Mouse (Mus musculus) midbrain, embryonic 14.5 days (tissue): Measurements from ENCODE around the gene Fmod. TPM values are rescaled to one million over a fixed set of nuclear protein-coding genes. Genes with fewer than 3 reads are reported as not detected.

Source experiments
- ATAC-seq: fragments of 200-750 bp; cut with Nextera tagmentation; 2 replicates; pipeline ENCODE4 v1.8.0; 2017; ENCODE audit warnings: moderate number of reproducible peaks, moderate library complexity; ENCODE audit not compliant: low FRiP score, low TSS enrichment
- DNase-seq: peaks from one replicate; pipeline ENCODE4 v3.0.0-alpha.2; 2015
- H3K27ac ChIP-seq: fragments of 300-500 bp; sonication (generic); replicated peaks from 2 replicates; pipeline ENCODE4 v1.5.1; 2014; ENCODE audit warnings: mild to moderate bottlenecking, low read depth, low read length, moderate library complexity
- H3K27me3 ChIP-seq: fragments of 300-500 bp; sonication (generic); 2 replicates; pipeline ENCODE4 v1.6.1; 2014; ENCODE audit warnings: low read length, control low read depth, mixed read lengths; ENCODE audit not compliant: control insufficient read depth, insufficient read depth
- H3K36me3 ChIP-seq: fragments of 300-500 bp; sonication (generic); 2 replicates; pipeline ENCODE4 v1.6.1; 2014; ENCODE audit warnings: low read length, control low read depth; ENCODE audit not compliant: control insufficient read depth, insufficient read depth
- H3K4me1 ChIP-seq: fragments of 300-500 bp; sonication (generic); 2 replicates; pipeline ENCODE4 v1.6.1; 2014; ENCODE audit warnings: mild to moderate bottlenecking, antibody characterized with exemption, low read length, control low read depth; ENCODE audit not compliant: control insufficient read depth, insufficient read depth
- H3K4me2 ChIP-seq: fragments of 300-500 bp; sonication (generic); 2 replicates; pipeline ENCODE4 v1.6.1; 2014; ENCODE audit warnings: mild to moderate bottlenecking, low read length, moderate library complexity
- H3K4me3 ChIP-seq: fragments of 300-500 bp; sonication (generic); replicated peaks from 2 replicates; pipeline ENCODE4 v1.5.1; 2014; ENCODE audit warnings: low read depth, low read length
- H3K9ac ChIP-seq: fragments of 300-500 bp; sonication (generic); replicated peaks from 2 replicates; pipeline ENCODE4 v1.6.1; 2014; ENCODE audit warnings: mild to moderate bottlenecking, low read length, moderate library complexity
- H3K9me3 ChIP-seq: fragments of 300-500 bp; sonication (generic); 2 replicates; pipeline ENCODE4 v1.6.1; 2016; ENCODE audit warnings: low read length, control low read depth, mixed read lengths; ENCODE audit not compliant: control insufficient read depth
- WGBS: fragments of 180-500 bp; shearing (Covaris S2); extraction: QIAGEN DNeasy Blood & Tissue Kit; methylation state at CpG from one replicate; pipeline ENCODE4 v1.1.7; 2014; 5-methylcytosine and 5-hydroxymethylcytosine counted together
- polyA plus RNA-seq: library from polyadenylated mRNA; unstranded; fragments of >200 nt; fragmentation: Nextera tagmentation; extraction: Ambion mirVana; gene quantifications from 2 replicates; pipeline ENCODE4 v1.2.1, GENCODE M21; 2014

The Fmod gene
- polyA plus RNA-seq, 1 experiment from 2014 or later, result 6.4 TPM

GRCm38 (mm10) chr1:134047431-134047830, 10.4 kb downstream of the Fmod start:
- ATAC-seq (no peak), DNase-seq (no peak)
- H3K4me3 ChIP-seq, result no peak overlapping the region

GRCm38 (mm10) chr1:134048759-134049158, 11.7 kb downstream of the Fmod start:
- H3K9me3 ChIP-seq, result no peaks in the 10 kb centered on the region
- peak; percentile 46; the same call in 1 of the 2 replicates for ATAC-seq
- H3K4me3 ChIP-seq, result no peak overlapping the region
- 5% methylated on average over 5 of the region's 5 CpGs for WGBS
- DNase-seq, result peak; percentile 92
- H3K4me2 ChIP-seq, result no peak overlapping the region
- H3K36me3 ChIP-seq, result no peaks in the 10 kb centered on the region
- H3K4me1 ChIP-seq, result 0 out of 2 replicates have a peak, but pooled peaks cover 3% of the 10 kb centered on the region
- no peak overlapping the region for H3K9ac ChIP-seq
- no peaks in the 10 kb centered on the region for H3K27me3 ChIP-seq
- no peak overlapping the region for H3K27ac ChIP-seq

More at GRCm38 (mm10) chr1:134047431-134047830, 10.4 kb downstream of the Fmod start:
- no peak overlapping the region for H3K27ac ChIP-seq
- no peaks in the 10 kb centered on the region for H3K9me3 ChIP-seq
- no peaks in the 10 kb centered on the region for H3K36me3 ChIP-seq
- H3K4me2 ChIP-seq, result no peak overlapping the region
- H3K9ac ChIP-seq, result no peak overlapping the region
- 0 out of 2 replicates have a peak, but pooled peaks cover 7% of the 10 kb centered on the region for H3K4me1 ChIP-seq
- WGBS, result 84% methylated on average over 6 of the region's 6 CpGs
- no peaks in the 10 kb centered on the region for H3K27me3 ChIP-seq

GRCm38 (mm10) chr1:134049542-134049941, 12.5 kb downstream of the Fmod start:
- no peak overlapping the region for H3K4me2 ChIP-seq
- no peaks in the 10 kb centered on the region for H3K9me3 ChIP-seq
- no peaks in the 10 kb centered on the region for H3K27me3 ChIP-seq
- no peak overlapping the region for H3K27ac ChIP-seq
- no peak for DNase-seq
- 75% methylated on average over 6 of the region's 6 CpGs for WGBS
- no peak overlapping the region for H3K4me3 ChIP-seq
- no peaks in the 10 kb centered on the region for H3K36me3 ChIP-seq
- H3K4me1 ChIP-seq, result 0 out of 2 replicates have a peak, but pooled peaks cover 3% of the 10 kb centered on the region
- H3K9ac ChIP-seq, result no peak overlapping the region
- no peak for ATAC-seq

- no peaks in the 10 kb centered on the region for H3K27me3 ChIP-seq
- no peak overlapping the region for H3K4me2 ChIP-seq
- no peaks in the 10 kb centered on the region for H3K4me1 ChIP-seq
- H3K36me3 ChIP-seq, result no peaks in the 10 kb centered on the region
- ATAC-seq (no peak), DNase-seq (peak; percentile 89)
- H3K4me3 ChIP-seq, result no peak overlapping the region
- WGBS, result 8% methylated on average over 6 of the region's 6 CpGs
- no peaks in the 10 kb centered on the region for H3K9me3 ChIP-seq
- H3K27ac ChIP-seq, result no peak overlapping the region
- H3K9ac ChIP-seq, result no peak overlapping the region
Measured at GRCm38 (mm10) chr1:134053207-134053606, 16.2 kb downstream of the Fmod start.

DNA sequence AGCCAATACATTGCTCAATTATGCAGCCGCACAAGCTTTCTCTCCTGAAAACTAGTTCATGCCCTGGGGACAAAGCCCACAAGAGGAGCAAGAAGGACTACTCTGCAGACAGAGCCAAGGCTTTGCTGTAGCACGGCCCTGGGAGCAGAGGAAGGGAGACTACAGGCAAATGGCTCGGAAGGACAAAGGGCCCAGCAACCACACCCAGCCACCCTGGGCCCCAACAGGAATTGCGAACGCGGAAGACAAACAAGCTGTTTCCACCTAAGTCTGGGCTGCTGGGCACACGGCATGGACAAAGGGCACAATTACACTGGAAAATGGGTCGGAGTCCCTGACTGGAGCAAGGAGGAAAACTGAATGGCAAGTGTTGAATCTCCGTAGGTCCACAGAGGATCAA, 18.0 kb downstream of the Fmod start:
- ATAC-seq (no peak), DNase-seq (no peak)
- H3K27me3 ChIP-seq, result no peaks in the 10 kb centered on the region
- WGBS, result 82% methylated on average over 9 of the region's 9 CpGs
- no peaks in the 10 kb centered on the region for H3K36me3 ChIP-seq
- peaks cover 5% of the 10 kb centered on the region for H3K4me1 ChIP-seq
- no peak overlapping the region for H3K4me3 ChIP-seq
- no peak overlapping the region for H3K9ac ChIP-seq
- no peak overlapping the region for H3K27ac ChIP-seq
- H3K9me3 ChIP-seq, result no peaks in the 10 kb centered on the region
- H3K4me2 ChIP-seq, result no peak overlapping the region

DNA sequence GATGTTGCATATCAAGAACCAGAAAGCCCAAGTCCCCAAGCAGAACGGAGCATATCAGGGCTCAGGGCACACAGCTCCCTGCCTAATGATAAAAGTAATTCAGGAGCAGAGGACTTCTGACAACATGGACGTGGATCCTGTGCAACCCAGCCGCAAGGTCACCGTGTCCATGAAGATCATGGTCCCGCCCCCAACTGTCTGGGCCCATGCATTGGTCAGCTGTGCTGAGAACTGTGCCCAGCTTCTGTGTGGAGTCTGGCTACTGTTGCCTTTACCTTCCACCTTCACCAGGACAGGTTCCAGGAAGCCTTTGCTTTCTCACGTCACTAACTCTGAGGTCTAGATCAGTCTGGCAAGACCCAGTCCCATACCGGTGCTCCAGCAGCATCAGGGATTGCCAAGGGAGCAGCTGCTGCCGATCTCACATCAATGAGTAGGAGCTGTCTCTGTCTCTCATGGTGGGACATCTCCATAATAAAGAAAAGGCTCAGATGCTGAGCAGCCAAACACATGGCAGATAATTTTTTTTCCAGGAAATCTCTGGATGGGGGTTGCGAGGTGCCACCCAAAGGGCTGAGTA, 18.7 kb downstream of the Fmod start:
- 81% methylated on average over 9 of the region's 9 CpGs for WGBS
- no peak overlapping the region for H3K4me3 ChIP-seq
- no peaks in the 10 kb centered on the region for H3K27me3 ChIP-seq

DNA sequence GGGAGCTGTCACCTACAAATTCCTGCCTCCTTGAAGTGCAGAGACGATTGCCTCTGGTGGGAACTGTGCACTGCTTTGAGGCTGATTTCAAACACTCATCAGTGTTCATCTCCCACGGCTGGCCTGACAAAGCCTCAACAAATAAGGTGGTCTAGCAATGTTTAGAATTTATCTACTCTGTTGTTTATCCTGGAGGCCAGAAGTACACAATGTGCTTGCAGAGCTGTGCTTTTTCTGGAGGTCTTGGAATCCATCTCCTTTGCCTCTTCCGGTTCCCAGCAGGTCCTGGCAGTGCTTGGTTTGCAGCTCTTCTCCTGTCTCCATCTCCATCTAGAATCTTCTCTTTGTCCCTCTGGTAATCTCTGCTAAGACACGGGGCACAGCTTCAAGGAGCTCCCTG, 19.2 kb downstream of the Fmod start:
- ATAC-seq (no peak), DNase-seq (no peak)
- no peaks in the 10 kb centered on the region for H3K36me3 ChIP-seq
- no peak overlapping the region for H3K4me3 ChIP-seq
- H3K27ac ChIP-seq, result no peak overlapping the region
- no peak overlapping the region for H3K4me2 ChIP-seq
- peaks cover 14% of the 10 kb centered on the region for H3K4me1 ChIP-seq
- no peak overlapping the region for H3K9ac ChIP-seq
- H3K9me3 ChIP-seq, result no peaks in the 10 kb centered on the region
- 76% methylated on average over 4 of the region's 4 CpGs for WGBS
- no peaks in the 10 kb centered on the region for H3K27me3 ChIP-seq

More for the DNA sequence above, 18.7 kb downstream of the Fmod start:
- no peak overlapping the region for H3K27ac ChIP-seq
- no peak for DNase-seq
- no peak overlapping the region for H3K4me2 ChIP-seq
- no peaks in the 10 kb centered on the region for H3K36me3 ChIP-seq
- no peak for ATAC-seq
- H3K9ac ChIP-seq, result no peak overlapping the region
- H3K4me1 ChIP-seq, result peaks cover 11% of the 10 kb centered on the region
- no peaks in the 10 kb centered on the region for H3K9me3 ChIP-seq

GRCm38 (mm10) chr1:134057736-134058135, 20.7 kb downstream of the Fmod start:
- Histone ChIP-seq H3K4me3 (no peak overlapping the region), H3K4me2 (no peak overlapping the region), H3K27ac (no peak overlapping the region), H3K9ac (no peak overlapping the region), H3K36me3 (no peaks in the 10 kb centered on the region), H3K27me3 (no peaks in the 10 kb centered on the region), H3K9me3 (no peaks in the 10 kb centered on the region), H3K4me1 (peaks cover 24% of the 10 kb centered on the region)
- ATAC-seq (no peak), DNase-seq (no peak)
- 86% methylated on average over 8 of the region's 8 CpGs for WGBS

GRCm38 (mm10) chr1:134058870-134059269, 21.8 kb downstream of the Fmod start:
- 63% methylated on average over 6 of the region's 6 CpGs for WGBS
- peaks cover 35% of the 10 kb centered on the region for H3K4me1 ChIP-seq
- H3K36me3 ChIP-seq, result no peaks in the 10 kb centered on the region
- ATAC-seq (no peak), DNase-seq (no peak)
- no peaks in the 10 kb centered on the region for H3K9me3 ChIP-seq
- H3K4me3 ChIP-seq, result no peak overlapping the region
- H3K27ac ChIP-seq, result no peak overlapping the region
- no peak overlapping the region for H3K9ac ChIP-seq
- no peaks in the 10 kb centered on the region for H3K27me3 ChIP-seq
- no peak overlapping the region for H3K4me2 ChIP-seq
